Mouse (Mus musculus): Measurements from ENCODE around the gene Mb. TPM values are rescaled to one million over a fixed set of nuclear protein-coding genes. Genes with fewer than 3 reads are reported as not detected.

Gene Mb
- polyA plus RNA-seq (2015; fragmentation: Nextera tagmentation; extraction: Ambion mirVana) = 0.84 and 1.1 TPM in 2 replicates

DNA sequence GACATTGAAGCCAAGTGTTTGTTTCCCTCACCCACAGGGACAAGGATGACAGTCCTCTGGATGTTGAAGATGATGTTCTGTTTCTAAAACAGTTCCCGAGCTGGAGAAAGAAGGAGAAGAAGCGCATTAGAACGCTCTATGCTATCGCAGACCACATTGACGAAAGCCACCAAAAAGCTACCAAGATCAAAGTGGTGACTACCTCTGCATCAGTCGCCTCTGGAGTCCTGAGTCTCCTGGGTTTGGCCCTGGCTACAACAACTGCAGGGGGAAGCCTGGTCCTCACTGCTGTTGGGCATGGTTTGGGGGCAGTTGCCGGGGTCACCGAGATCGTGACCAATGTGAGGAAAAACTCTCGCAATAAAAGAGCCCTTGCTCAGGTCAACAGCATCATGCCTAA is at the start of gene Mb:
TSS of gene Mb (minus strand) at position 101 of the 400 bp plus-strand sequence.
- Histone ChIP-seq H3K4me3 (ENCODE audit: low read depth, low read length) (no peak within 1 kb of the TSS), H3K9me3 (ENCODE audit: low read length) (no peaks in the 10 kb centered on the region), H3K36me3 (ENCODE audit: insufficient read depth, low read length) (no peaks in the 10 kb centered on the region), H3K27ac (ENCODE audit: low read length) (no peak within 1 kb of the TSS), H3K27me3 (replicated peaks; ENCODE audit: insufficient read depth, low read length) (no peaks in the 10 kb centered on the region), H3K4me2 (replicated peaks; ENCODE audit: low read depth, low read length) (no peak within 1 kb of the TSS), H3K4me1 (ENCODE audit: insufficient read depth, low read depth, low read length) (no peaks in the 10 kb centered on the region), H3K9ac (replicated peaks; ENCODE audit: low read depth) (no peak within 1 kb of the TSS)
- DNase-seq (ENCODE audit: low spot score) (no peak), ATAC-seq (no peak)
- WGBS = 92% methylated on average over 10 of the region's 10 CpGs
- TF ChIP-seq EP300 (IDR thresholded peaks at IDR 0.05) (no peak), CTCF (IDR thresholded peaks at IDR 0.05) (no peak)

DNA sequence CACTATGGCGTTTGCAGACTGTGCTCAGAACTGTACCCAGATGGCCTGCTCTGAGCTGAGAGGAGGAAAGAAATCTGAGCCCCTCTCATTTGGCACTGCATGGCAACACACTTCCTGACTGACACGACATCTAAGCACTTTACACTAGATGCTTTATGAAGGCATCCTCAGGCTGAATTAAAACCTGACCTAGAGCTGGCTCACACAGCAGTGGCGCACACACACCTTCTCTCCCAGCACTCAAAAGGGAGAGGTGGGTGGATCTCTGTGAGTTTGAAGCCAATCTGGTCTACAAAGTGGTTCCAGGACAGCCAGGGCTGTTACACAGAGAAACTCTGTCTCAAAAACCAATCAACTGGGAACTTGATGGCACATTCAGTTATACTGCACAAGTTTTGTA is 49.3 kb upstream of the Mb start:
- H3K27ac ChIP-seq (ENCODE audit: low read length) = no peak overlapping the region
- 63% methylated on average over 3 of the region's 3 CpGs for WGBS
- no peak for TF ChIP-seq CTCF (IDR thresholded peaks at IDR 0.05)
- no peaks in the 10 kb centered on the region for H3K27me3 ChIP-seq (replicated peaks; ENCODE audit: insufficient read depth, low read length)
- ATAC-seq (no peak), DNase-seq (ENCODE audit: low spot score) (no peak)
- H3K9me3 ChIP-seq (ENCODE audit: low read length) = no peaks in the 10 kb centered on the region
- no peak overlapping the region for H3K4me3 ChIP-seq (ENCODE audit: low read depth, low read length)
- H3K9ac ChIP-seq (replicated peaks; ENCODE audit: low read depth) = no peak overlapping the region
- 0 out of 2 replicates have a peak, but pooled peaks cover 7% of the 10 kb centered on the region for H3K36me3 ChIP-seq (ENCODE audit: insufficient read depth, low read length)
- no peaks in the 10 kb centered on the region for H3K4me1 ChIP-seq (ENCODE audit: insufficient read depth, low read depth, low read length)
- H3K4me2 ChIP-seq (replicated peaks; ENCODE audit: low read depth, low read length) = no peak overlapping the region

DNA sequence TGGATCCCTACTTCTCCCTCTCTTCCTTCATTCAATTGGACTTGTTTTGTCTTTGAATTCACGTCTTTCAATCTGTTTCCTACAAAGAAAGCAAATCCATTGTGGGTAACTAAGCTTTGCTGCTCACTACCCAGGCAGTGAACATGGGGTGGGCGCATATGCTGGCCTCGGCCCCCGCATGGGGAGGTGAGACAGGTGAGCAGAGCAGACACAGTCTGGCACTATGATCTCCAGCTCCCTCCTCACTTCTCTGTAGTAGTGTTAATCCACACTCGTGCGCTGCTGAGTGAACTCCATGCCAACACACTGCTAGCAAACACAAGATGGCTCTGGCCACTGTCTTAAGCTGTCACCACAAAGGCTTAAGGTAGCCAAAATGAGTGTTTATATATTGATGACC is 46.9 kb upstream of the Mb start:
- H3K4me1 ChIP-seq (ENCODE audit: insufficient read depth, low read depth, low read length) = no peaks in the 10 kb centered on the region
- peaks cover 7% of the 10 kb centered on the region; the same call in 1 of the 2 replicates for H3K36me3 ChIP-seq (ENCODE audit: insufficient read depth, low read length)
- no peaks in the 10 kb centered on the region for H3K27me3 ChIP-seq (replicated peaks; ENCODE audit: insufficient read depth, low read length)
- ATAC-seq = no peak
- no peaks in the 10 kb centered on the region for H3K9me3 ChIP-seq (ENCODE audit: low read length)
- 89% methylated on average over 6 of the region's 6 CpGs for WGBS
- no peak overlapping the region for H3K27ac ChIP-seq (ENCODE audit: low read length)
- H3K4me2 ChIP-seq (replicated peaks; ENCODE audit: low read depth, low read length) = no peak overlapping the region
- no peak for DNase-seq (ENCODE audit: low spot score)
- no peak overlapping the region for H3K4me3 ChIP-seq (ENCODE audit: low read depth, low read length)
- TF ChIP-seq EP300 (IDR thresholded peaks at IDR 0.05) = no peak
- TF ChIP-seq CTCF (IDR thresholded peaks at IDR 0.05) = no peak
- no peak overlapping the region for H3K9ac ChIP-seq (replicated peaks; ENCODE audit: low read depth)

DNA sequence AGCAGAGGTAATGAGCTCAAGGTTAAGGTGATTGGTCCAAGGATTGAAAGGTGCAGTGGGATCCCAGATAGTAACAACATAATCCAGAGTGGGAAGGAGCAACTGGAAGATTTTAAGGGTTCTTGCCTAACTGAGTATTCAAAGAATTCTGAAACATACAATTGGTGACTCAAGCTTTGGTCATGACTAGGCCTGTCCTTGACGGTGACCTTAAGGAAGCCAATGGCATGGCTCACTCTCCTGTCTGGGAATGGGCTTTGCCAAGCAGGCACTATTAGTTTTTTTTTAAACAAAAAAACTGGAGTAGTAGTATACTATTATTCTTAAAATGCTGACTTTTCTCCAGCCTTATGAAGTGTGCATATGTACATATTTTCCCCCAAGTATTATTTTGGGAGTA is 44.7 kb upstream of the Mb start:
- ATAC-seq (no peak), DNase-seq (ENCODE audit: low spot score) (no peak)
- no peak overlapping the region for H3K27ac ChIP-seq (ENCODE audit: low read length)
- no peak overlapping the region for H3K4me3 ChIP-seq (ENCODE audit: low read depth, low read length)
- H3K4me1 ChIP-seq (ENCODE audit: insufficient read depth, low read depth, low read length) = no peaks in the 10 kb centered on the region
- H3K36me3 ChIP-seq (ENCODE audit: insufficient read depth, low read length) = peaks cover 7% of the 10 kb centered on the region; the same call in 1 of the 2 replicates
- no peak for TF ChIP-seq EP300 (IDR thresholded peaks at IDR 0.05)
- no peak for TF ChIP-seq CTCF (IDR thresholded peaks at IDR 0.05)
- no peaks in the 10 kb centered on the region for H3K27me3 ChIP-seq (replicated peaks; ENCODE audit: insufficient read depth, low read length)
- H3K9me3 ChIP-seq (ENCODE audit: low read length) = no peaks in the 10 kb centered on the region
- H3K4me2 ChIP-seq (replicated peaks; ENCODE audit: low read depth, low read length) = no peak overlapping the region
- 97% methylated on average over 1 of the region's 1 CpGs for WGBS
- no peak overlapping the region for H3K9ac ChIP-seq (replicated peaks; ENCODE audit: low read depth)

DNA sequence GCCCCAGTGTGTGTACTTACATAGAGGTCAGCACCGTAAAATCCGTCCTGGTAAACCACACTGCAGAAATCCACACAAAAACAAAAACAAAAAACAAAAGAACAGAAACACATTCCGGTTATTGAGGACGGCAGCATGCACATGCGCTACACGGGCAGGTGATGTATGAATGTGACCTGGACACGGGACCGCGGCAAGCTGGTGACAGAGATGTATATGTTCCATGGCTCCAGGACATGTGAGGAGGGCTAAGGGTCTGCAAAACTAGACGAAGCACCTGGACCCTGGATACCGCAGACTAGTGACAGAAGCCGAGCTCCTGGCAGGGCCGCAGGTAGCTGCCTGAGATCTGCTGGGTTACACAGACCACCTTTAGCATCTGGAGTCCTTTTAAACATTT is 44.0 kb upstream of the Mb start:
- TF ChIP-seq CTCF (IDR thresholded peaks at IDR 0.05) = no peak
- no peak for TF ChIP-seq EP300 (IDR thresholded peaks at IDR 0.05)
- H3K27me3 ChIP-seq (replicated peaks; ENCODE audit: insufficient read depth, low read length) = no peaks in the 10 kb centered on the region
- H3K4me3 ChIP-seq (ENCODE audit: low read depth, low read length) = no peak overlapping the region
- no peak overlapping the region for H3K4me2 ChIP-seq (replicated peaks; ENCODE audit: low read depth, low read length)
- H3K9me3 ChIP-seq (ENCODE audit: low read length) = no peaks in the 10 kb centered on the region
- H3K4me1 ChIP-seq (ENCODE audit: insufficient read depth, low read depth, low read length) = no peaks in the 10 kb centered on the region
- DNase-seq (ENCODE audit: low spot score) = no peak
- WGBS = 96% methylated on average over 13 of the region's 13 CpGs
- no peak for ATAC-seq
- peaks cover 7% of the 10 kb centered on the region; the same call in 1 of the 2 replicates for H3K36me3 ChIP-seq (ENCODE audit: insufficient read depth, low read length)
- H3K9ac ChIP-seq (replicated peaks; ENCODE audit: low read depth) = no peak overlapping the region
- H3K27ac ChIP-seq (ENCODE audit: low read length) = no peak overlapping the region

DNA sequence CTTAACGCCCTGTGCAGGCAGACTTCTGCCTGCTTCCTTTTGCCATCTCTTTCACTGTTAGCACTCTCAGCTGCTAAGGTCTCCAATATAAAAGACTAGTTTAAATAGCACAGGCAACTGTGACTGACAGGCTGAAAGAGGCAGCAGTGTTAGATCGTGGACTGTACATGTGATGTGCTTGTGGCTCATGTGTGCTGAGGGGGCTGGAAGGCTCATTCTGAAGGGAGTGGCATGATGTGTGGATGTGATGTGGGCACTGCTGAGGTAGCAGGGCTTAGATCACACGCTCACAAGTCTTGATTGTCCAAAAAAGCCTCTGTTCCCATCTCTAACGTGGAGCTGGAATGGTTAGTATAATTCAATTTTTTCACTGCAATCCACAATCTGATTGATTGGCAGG is 40.9 kb upstream of the Mb start:
- WGBS = 83% methylated on average over 4 of the region's 4 CpGs

DNA sequence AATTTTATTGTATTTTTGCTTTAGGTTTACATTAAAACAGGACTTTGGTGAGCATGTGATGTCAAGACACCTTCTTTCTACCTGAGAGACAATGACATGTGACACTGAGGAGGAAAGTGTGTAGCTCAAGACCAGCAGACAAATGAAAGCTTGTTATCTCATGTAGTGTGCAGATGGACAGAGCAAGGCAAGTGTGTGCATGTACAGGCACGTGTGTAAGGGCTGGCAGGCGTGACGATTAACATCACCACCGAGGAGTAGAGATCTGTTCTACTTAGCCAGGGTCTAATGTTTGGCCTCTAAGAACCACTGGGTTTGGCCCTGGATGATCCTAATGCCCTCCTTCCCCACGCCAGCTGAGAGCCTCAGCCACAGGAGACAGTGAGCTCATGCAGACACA is 40.1 kb upstream of the Mb start:
- WGBS = 90% methylated on average over 5 of the region's 5 CpGs
- ATAC-seq = no peak

More for the DNA sequence above, 40.9 kb upstream of the Mb start:
- DNase-seq (ENCODE audit: low spot score) (no peak), ATAC-seq (no peak)
- Histone ChIP-seq H3K4me3 (ENCODE audit: low read depth, low read length) (no peak overlapping the region), H3K4me1 (ENCODE audit: insufficient read depth, low read depth, low read length) (no peaks in the 10 kb centered on the region), H3K27ac (ENCODE audit: low read length) (no peak overlapping the region), H3K9ac (replicated peaks; ENCODE audit: low read depth) (no peak overlapping the region), H3K36me3 (ENCODE audit: insufficient read depth, low read length) (peaks cover 3% of the 10 kb centered on the region; the same call in 1 of the 2 replicates), H3K9me3 (ENCODE audit: low read length) (no peaks in the 10 kb centered on the region), H3K4me2 (replicated peaks; ENCODE audit: low read depth, low read length) (no peak overlapping the region), H3K27me3 (replicated peaks; ENCODE audit: insufficient read depth, low read length) (no peaks in the 10 kb centered on the region)
- TF ChIP-seq EP300 (IDR thresholded peaks at IDR 0.05) = no peak
- no peak for TF ChIP-seq CTCF (IDR thresholded peaks at IDR 0.05)

More for the DNA sequence above, 40.1 kb upstream of the Mb start:
- H3K9ac ChIP-seq (replicated peaks; ENCODE audit: low read depth) = no peak overlapping the region
- no peaks in the 10 kb centered on the region for H3K4me1 ChIP-seq (ENCODE audit: insufficient read depth, low read depth, low read length)
- H3K27ac ChIP-seq (ENCODE audit: low read length) = no peak overlapping the region
- no peaks in the 10 kb centered on the region for H3K9me3 ChIP-seq (ENCODE audit: low read length)
- H3K27me3 ChIP-seq (replicated peaks; ENCODE audit: insufficient read depth, low read length) = no peaks in the 10 kb centered on the region
- H3K4me2 ChIP-seq (replicated peaks; ENCODE audit: low read depth, low read length) = no peak overlapping the region
- H3K36me3 ChIP-seq (ENCODE audit: insufficient read depth, low read length) = peaks cover 3% of the 10 kb centered on the region
- no peak for DNase-seq (ENCODE audit: low spot score)
- no peak for TF ChIP-seq EP300 (IDR thresholded peaks at IDR 0.05)
- no peak for TF ChIP-seq CTCF (IDR thresholded peaks at IDR 0.05)
- no peak overlapping the region for H3K4me3 ChIP-seq (ENCODE audit: low read depth, low read length)

Data from lung, postnatal 0 days (tissue).